Mouse (Mus musculus): ENCODE measurements around the gene Gna14.
A peak's percentile ranks its signal among the peaks of the same experiment; 100 is the strongest.

The Gna14 gene

GRCm38 (mm10) chr19:16457127-16457526, 21.6 kb downstream of the Gna14 start:
- DNase-seq, result no peak

GRCm38 (mm10) chr19:16459317-16459716, 23.8 kb downstream of the Gna14 start:
- DNase-seq, result no peak

- DNase-seq, result no peak
Observed at GRCm38 (mm10) chr19:16460292-16460691, 24.7 kb downstream of the Gna14 start.

- no peak for DNase-seq
Observed at GRCm38 (mm10) chr19:16460831-16461230, 25.3 kb downstream of the Gna14 start.

- DNase-seq, result no peak
Observed at GRCm38 (mm10) chr19:16462461-16462860, 26.9 kb downstream of the Gna14 start.

GRCm38 (mm10) chr19:16464730-16465129, 29.2 kb downstream of the Gna14 start:
- DNase-seq, result no peak

- no peak for DNase-seq
Observed at GRCm38 (mm10) chr19:16468756-16469374, 33.3 kb downstream of the Gna14 start.

GRCm38 (mm10) chr19:16472655-16473054, 37.1 kb downstream of the Gna14 start:
- no peak for DNase-seq

GRCm38 (mm10) chr19:16477314-16477946, 41.9 kb downstream of the Gna14 start:
- no peak for DNase-seq

- DNase-seq, result no peak
Observed at GRCm38 (mm10) chr19:16478186-16478607, 42.6 kb downstream of the Gna14 start.

- DNase-seq, result no peak
Observed at GRCm38 (mm10) chr19:16482047-16482446, 46.5 kb downstream of the Gna14 start.

- DNase-seq, result no peak
Observed at GRCm38 (mm10) chr19:16484237-16484636, 48.7 kb downstream of the Gna14 start.

- DNase-seq, result no peak
Observed at GRCm38 (mm10) chr19:16484671-16485070, 49.1 kb downstream of the Gna14 start.

- DNase-seq, result no peak
Observed at GRCm38 (mm10) chr19:16490756-16491155, 55.2 kb downstream of the Gna14 start.

GRCm38 (mm10) chr19:16491497-16491896, 55.9 kb downstream of the Gna14 start:
- peak in 1 of 2 experiments; percentile 7 for DNase-seq

GRCm38 (mm10) chr19:16492453-16492852, 56.9 kb downstream of the Gna14 start:
- DNase-seq, result no peak

GRCm38 (mm10) chr19:16494816-16495516, 59.4 kb downstream of the Gna14 start:
- DNase-seq, result no peak

GRCm38 (mm10) chr19:16496016-16496415, 60.5 kb downstream of the Gna14 start:
- peak; percentile 7 to 11 for DNase-seq

GRCm38 (mm10) chr19:16502054-16502453, 66.5 kb downstream of the Gna14 start:
- DNase-seq, result no peak

- no peak for DNase-seq
Observed at GRCm38 (mm10) chr19:16506711-16507364, 71.3 kb downstream of the Gna14 start.

- no peak for DNase-seq
Observed at GRCm38 (mm10) chr19:16510343-16511080, 75.0 kb downstream of the Gna14 start.

- no peak for DNase-seq
Observed at GRCm38 (mm10) chr19:16511081-16511420, 75.5 kb downstream of the Gna14 start.

GRCm38 (mm10) chr19:16514201-16514600, 78.6 kb downstream of the Gna14 start:
- no peak for DNase-seq

All from kidney, adult 8-10 months (tissue).